Mouse (Mus musculus) liver, embryonic 14.5 days (tissue): ENCODE measurements at regions not wholly inside any gene's neighbourhood (a gene's known extent, or its start where the extent isn't known, plus 50 kb on each side); places are given as distances from the start of the nearest gene placed in this dataset.

Experiments
- ATAC-seq: fragments of 200-750 bp; cut with Nextera tagmentation; 2 replicates; pipeline ENCODE4 v1.8.0; 2017; ENCODE audit warnings: moderate number of reproducible peaks, mild to moderate bottlenecking, moderate library complexity; ENCODE audit not compliant: insufficient read depth
- DNase-seq, 3 experiments: peaks; one replicate each; pipeline ENCODE4 v3.0.0-alpha.2; 2012 to 2013; ENCODE audit warnings: low read depth in 3 of 3, low spot score in 3 of 3
- H3K27ac ChIP-seq: fragments of 300-500 bp; sonication (generic); 2 replicates; pipeline ENCODE4 v1.5.1; 2014; ENCODE audit warnings: moderate library complexity, mild to moderate bottlenecking, control low read depth, inconsistent platforms
- H3K27me3 ChIP-seq: fragments of 300-500 bp; sonication (generic); 2 replicates; pipeline ENCODE4 v1.6.1; 2014; ENCODE audit warnings: mild to moderate bottlenecking, low read length, moderate library complexity; ENCODE audit not compliant: control insufficient read depth, insufficient read depth
- H3K36me3 ChIP-seq: fragments of 300-500 bp; sonication (generic); replicated peaks from 2 replicates; pipeline ENCODE4 v1.6.1; 2014; ENCODE audit warnings: low read depth; ENCODE audit not compliant: control insufficient read depth, insufficient read depth
- H3K4me1 ChIP-seq, 2 experiments: fragments of 200-500 bp in 1 of 2; fragments of 300-500 bp in 1 of 2; sonication (generic) in 1 of 2; replicated peaks; 2 replicates each; pipeline ENCODE4 v1.6.1; 2012 to 2014; ENCODE audit warnings: antibody characterized with exemption in 1 of 2, inconsistent platforms in 1 of 2, low read length in 1 of 2; ENCODE audit not compliant: control insufficient read depth in 2 of 2, insufficient read depth in 2 of 2
- H3K4me2 ChIP-seq: fragments of 300-500 bp; sonication (generic); 2 replicates; pipeline ENCODE4 v1.6.1; 2014; ENCODE audit warnings: low read depth, mild to moderate bottlenecking, control low read depth, moderate library complexity
- H3K4me3 ChIP-seq, 2 experiments: fragments of 200-500 bp in 1 of 2; fragments of 300-500 bp in 1 of 2; sonication (generic) in 1 of 2; 2 replicates each; pipeline ENCODE4 v1.5.1; 2012 to 2014; ENCODE audit warnings: low read depth in 2 of 2, low read length in 2 of 2, mild to moderate bottlenecking in 2 of 2, control low read depth in 1 of 2, inconsistent platforms in 1 of 2, moderate library complexity in 1 of 2; ENCODE audit not compliant: insufficient read depth in 1 of 2
- H3K9ac ChIP-seq: fragments of 300-500 bp; sonication (generic); replicated peaks from 2 replicates; pipeline ENCODE4 v1.6.1; 2014; ENCODE audit warnings: mild to moderate bottlenecking, control low read depth, moderate library complexity
- H3K9me3 ChIP-seq: fragments of 300-500 bp; sonication (generic); 2 replicates; pipeline ENCODE4 v1.6.1; 2016; ENCODE audit warnings: low read length, mixed read lengths; ENCODE audit not compliant: control insufficient read depth
- CTCF ChIP-seq: IDR thresholded peaks from 2 replicates; pipeline ENCODE4 v1.5.1; 2016; ENCODE audit warnings: antibody characterized with exemption, low read depth, control low read depth
- EP300 ChIP-seq: IDR thresholded peaks from 2 replicates; pipeline ENCODE4 v1.6.1; 2016; ENCODE audit warnings: antibody characterized with exemption, low read depth
- WGBS: fragments of 180-500 bp; shearing (Covaris S2); extraction: QIAGEN DNeasy Blood & Tissue Kit; methylation state at CpG from one replicate; pipeline ENCODE4 v1.1.7; 2014; ENCODE audit not compliant: insufficient replicate concordance; 5-methylcytosine and 5-hydroxymethylcytosine counted together

DNA sequence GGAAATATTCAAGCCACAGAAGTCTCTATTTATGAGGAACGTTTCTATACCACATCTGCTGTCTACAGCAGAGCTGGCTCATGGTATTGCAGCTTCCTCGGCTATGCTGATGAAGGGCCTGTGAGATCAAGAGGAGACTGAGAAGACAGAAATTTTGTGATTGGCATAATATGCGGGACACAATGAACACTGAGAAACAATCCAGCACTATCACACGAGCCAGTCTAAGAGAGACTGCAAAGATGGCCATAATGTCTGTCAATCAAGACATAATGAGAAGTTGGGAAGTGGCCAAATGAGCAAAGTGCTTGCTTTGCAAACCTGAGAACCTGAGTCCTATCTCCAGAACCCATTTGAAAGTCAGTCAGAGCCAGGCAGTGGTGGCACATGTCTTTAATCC lies 437.5 kb downstream of the Pdcd6ip start:
- no peaks in the 10 kb centered on the region; the same call in 1 of the 2 replicates for H3K9me3 ChIP-seq
- no peak overlapping the region for H3K9ac ChIP-seq
- TF ChIP-seq CTCF = no peak
- no peak for TF ChIP-seq EP300
- ATAC-seq (no peak), DNase-seq (no peak)
- H3K4me1 ChIP-seq = no peaks in the 10 kb centered on the region
- no peak overlapping the region for H3K27ac ChIP-seq
- 63% methylated on average over 4 of the region's 4 CpGs for WGBS
- no peak overlapping the region for H3K4me2 ChIP-seq
- H3K4me3 ChIP-seq = no peak overlapping the region
- H3K27me3 ChIP-seq = no peaks in the 10 kb centered on the region
- H3K36me3 ChIP-seq = no peaks in the 10 kb centered on the region

DNA sequence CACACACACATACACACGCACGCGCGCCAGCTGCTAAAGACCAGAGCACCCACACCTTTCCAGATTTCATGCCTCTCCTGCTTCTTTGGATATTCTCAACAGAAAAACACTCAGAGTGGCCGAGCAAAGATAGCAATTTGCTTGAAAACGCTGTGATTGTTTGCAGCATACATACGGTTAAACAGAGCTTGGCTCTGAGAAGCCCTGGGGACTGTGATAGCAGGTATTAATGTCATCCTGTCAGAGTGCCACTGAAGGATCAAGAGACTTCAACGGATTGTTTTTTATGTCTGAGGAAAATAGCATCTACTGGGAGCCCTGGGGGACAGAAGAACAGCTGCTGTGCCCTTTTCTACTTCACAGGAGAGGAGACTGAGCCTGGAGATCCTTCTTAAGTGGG lies 440.4 kb downstream of the Pdcd6ip start:
- DNase-seq (no peak), ATAC-seq (no peak)
- no peak for TF ChIP-seq EP300
- TF ChIP-seq CTCF = no peak
- Histone ChIP-seq H3K4me2 (no peak overlapping the region), H3K4me3 (no peak overlapping the region), H3K9me3 (no peaks in the 10 kb centered on the region; the same call in 1 of the 2 replicates), H3K27ac (no peak overlapping the region), H3K36me3 (no peaks in the 10 kb centered on the region), H3K27me3 (no peaks in the 10 kb centered on the region), H3K4me1 (no peaks in the 10 kb centered on the region), H3K9ac (no peak overlapping the region)
- 63% methylated on average over 8 of the region's 8 CpGs for WGBS

DNA sequence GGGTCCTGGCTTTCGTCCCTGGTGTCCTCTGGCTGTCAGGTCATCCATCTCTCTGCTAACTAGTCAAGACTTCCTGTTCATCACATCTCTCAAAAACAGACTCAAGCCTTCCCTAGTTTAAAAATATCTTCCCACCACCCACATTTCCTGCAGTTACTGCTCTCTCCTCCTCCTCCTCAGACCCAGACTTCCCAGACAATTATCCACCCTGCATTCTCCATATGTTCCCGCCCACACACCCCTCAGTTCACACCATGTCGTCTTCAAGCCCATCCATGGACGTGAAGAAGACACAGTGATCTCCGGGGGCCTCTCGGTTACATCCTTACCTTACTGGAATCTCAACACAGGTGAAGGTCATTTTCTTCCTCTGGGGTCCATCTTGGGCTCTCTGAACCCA lies 444.4 kb downstream of the Pdcd6ip start:
- Histone ChIP-seq H3K27me3 (no peaks in the 10 kb centered on the region), H3K9ac (no peak overlapping the region), H3K36me3 (no peaks in the 10 kb centered on the region), H3K4me2 (no peak overlapping the region), H3K27ac (no peak overlapping the region), H3K4me1 (no peaks in the 10 kb centered on the region), H3K9me3 (no peaks in the 10 kb centered on the region), H3K4me3 (no peak overlapping the region)
- DNase-seq (no peak), ATAC-seq (no peak)
- 48% methylated on average over 6 of the region's 6 CpGs for WGBS
- TF ChIP-seq CTCF = no peak

DNA sequence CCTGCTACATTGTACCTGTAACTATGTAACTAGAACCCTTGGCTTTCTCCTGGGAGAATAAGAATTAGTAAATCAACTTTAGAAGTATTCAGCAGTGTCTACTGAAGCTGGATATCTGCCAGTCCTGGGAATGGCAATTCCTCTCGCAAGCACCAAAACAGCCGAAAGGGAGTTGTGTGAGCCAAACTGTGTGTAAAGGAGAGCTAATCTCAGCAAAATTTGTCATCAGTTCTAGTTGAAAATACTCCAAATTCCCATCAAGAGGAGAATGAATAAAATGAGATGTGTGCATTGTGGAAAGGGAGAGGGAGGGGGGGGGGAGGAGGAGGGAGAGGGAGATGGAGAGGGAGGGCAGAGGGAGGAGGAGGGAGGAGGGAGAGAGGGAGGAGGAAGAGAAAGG lies 447.8 kb downstream of the Pdcd6ip start:
- WGBS = 79% methylated on average over 2 of the region's 2 CpGs
- DNase-seq (no peak), ATAC-seq (no peak)
- H3K27me3 ChIP-seq = no peaks in the 10 kb centered on the region
- no peaks in the 10 kb centered on the region for H3K4me1 ChIP-seq
- H3K27ac ChIP-seq = no peak overlapping the region
- H3K36me3 ChIP-seq = no peaks in the 10 kb centered on the region
- H3K4me2 ChIP-seq = no peak overlapping the region
- H3K9me3 ChIP-seq = no peaks in the 10 kb centered on the region; the same call in 1 of the 2 replicates
- no peak overlapping the region for H3K4me3 ChIP-seq
- TF ChIP-seq EP300 (no peak), CTCF (no peak)
- no peak overlapping the region for H3K9ac ChIP-seq

DNA sequence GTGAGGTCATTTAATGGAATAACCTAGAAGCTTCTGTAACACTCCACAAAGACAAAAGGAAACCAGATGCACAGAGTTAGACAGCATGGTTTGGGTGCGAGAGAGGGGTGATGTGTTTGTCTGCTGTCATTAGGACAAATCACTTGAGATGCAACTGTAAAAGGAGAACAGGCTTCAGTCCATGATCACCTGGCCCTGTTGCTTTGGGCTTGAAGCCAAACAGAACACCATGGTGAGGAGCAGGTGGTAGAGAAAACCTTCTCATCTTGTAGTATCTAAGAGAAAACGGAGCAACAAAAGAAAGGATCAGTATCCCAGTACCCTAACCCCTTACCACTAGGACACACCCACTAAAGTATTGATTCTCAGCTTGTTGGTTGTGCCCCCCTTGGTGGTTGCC lies 449.5 kb downstream of the Pdcd6ip start:
- Histone ChIP-seq H3K4me2 (no peak overlapping the region), H3K4me1 (no peaks in the 10 kb centered on the region), H3K27ac (no peak overlapping the region), H3K36me3 (no peaks in the 10 kb centered on the region), H3K9ac (no peak overlapping the region), H3K4me3 (no peak overlapping the region), H3K9me3 (no peaks in the 10 kb centered on the region; the same call in 1 of the 2 replicates), H3K27me3 (no peaks in the 10 kb centered on the region)
- ATAC-seq (no peak), DNase-seq (no peak)
- 40% methylated on average over 2 of the region's 2 CpGs for WGBS
- no peak for TF ChIP-seq CTCF
- no peak for TF ChIP-seq EP300

DNA sequence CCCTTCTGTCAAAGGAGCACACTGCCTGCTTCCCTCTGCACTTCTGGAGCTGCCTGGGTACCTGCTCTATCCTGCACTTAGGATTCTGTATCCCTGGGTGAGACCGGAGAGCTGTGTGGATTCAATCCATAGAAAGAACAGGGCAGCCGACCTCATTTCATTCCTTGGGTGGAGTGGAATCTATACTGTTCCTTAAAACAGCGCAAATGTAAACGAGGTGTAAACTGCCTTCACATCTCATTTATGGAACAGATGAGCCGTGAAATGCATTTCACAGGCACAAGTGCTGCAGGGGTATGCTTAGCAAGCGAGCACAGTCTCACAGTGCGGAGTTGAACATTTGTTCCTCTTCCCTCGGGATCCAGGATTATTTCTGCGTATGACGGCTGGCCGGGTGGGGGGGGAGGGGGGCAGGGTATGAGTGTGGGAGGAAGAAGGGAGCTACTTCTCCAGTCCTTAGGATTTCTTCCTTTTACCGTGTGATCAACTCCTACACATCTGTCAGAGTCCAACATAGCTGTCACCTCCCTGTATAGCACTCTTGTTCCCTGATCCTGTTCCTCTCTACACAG lies 459.3 kb downstream of the Pdcd6ip start:
- H3K36me3 ChIP-seq = no peaks in the 10 kb centered on the region
- no peaks in the 10 kb centered on the region for H3K27me3 ChIP-seq
- H3K4me3 ChIP-seq = no peak overlapping the region
- H3K9ac ChIP-seq = no peak overlapping the region
- no peak overlapping the region for H3K4me2 ChIP-seq
- H3K9me3 ChIP-seq = no peaks in the 10 kb centered on the region; the same call in none of the 2 replicates
- no peak for TF ChIP-seq EP300
- no peak for TF ChIP-seq CTCF
- H3K27ac ChIP-seq = no peak overlapping the region
- H3K4me1 ChIP-seq = no peaks in the 10 kb centered on the region
- ATAC-seq (no peak), DNase-seq (no peak)
- WGBS = 67% methylated on average over 12 of the region's 12 CpGs
